Comparison of ENCODE assay signal across 26 mouse cellular contexts in genomic region chr3:58310390-58310789, GRCm38 (mm10).
DNase-seq lines count a peak whose midpoint lies in the region; ATAC-seq and TF ChIP-seq lines count a peak whose summit lies in the region.
"Had no signal": no experiment of that assay in that cellular context is flagged by ENCODE, and none has a peak within 500 bp of the region (broad histone marks: within the 10 kb centered on the region; RNA-seq: fewer than 3 reads in every experiment).

No protein-coding gene starts in this region.

- no peak for ATAC-seq in megakaryocyte-erythroid progenitor cell, adult 5-6 weeks (replicated peaks; ENCODE audit: low FRiP score, low TSS enrichment, poor library complexity, severe bottlenecking)
- ATAC-seq: activated CD4-positive, CD25-positive, alpha-beta regulatory T cell, adult 4 months; forebrain, embryonic 14.5 days; forebrain, embryonic 16.5 days had no signal

- H3K4me3 ChIP-seq in C2C12 (ENCODE audit: insufficient read depth, poor library complexity, severe bottlenecking) (no peak overlapping the region), myocyte (no peak overlapping the region)
- H3K4me3 ChIP-seq: embryonic facial prominence, embryonic 10.5 days; embryonic facial prominence, embryonic 12.5 days; erythroblast, embryonic 14.5 days; forebrain, embryonic 10.5 days; forebrain, embryonic 12.5 days had no signal

- H3K27me3 ChIP-seq in C2C12 (ENCODE audit: control insufficient read depth, insufficient read depth, insufficient read length) (no peaks in the 10 kb centered on the region), myocyte (ENCODE audit: control insufficient read depth, insufficient read depth, insufficient read length) (no peaks in the 10 kb centered on the region)
- H3K27me3 ChIP-seq: embryonic facial prominence, embryonic 12.5 days; forebrain, embryonic 12.5 days; Patski had no signal

- no peaks in the 10 kb centered on the region for H3K79me3 ChIP-seq in C2C12 (ENCODE audit: low read depth)

- no peak overlapping the region for H3ac ChIP-seq in C2C12 (ENCODE audit: control insufficient read depth, insufficient read length, low read depth)
- H3ac ChIP-seq in myocyte (ENCODE audit: control insufficient read depth, insufficient read length) = no peak overlapping the region

- DNase-seq in 3134 (ENCODE audit: extremely low read depth, insufficient read length, low spot score) (peak; percentile 41), 3T3-L1 (ENCODE audit: low read depth, low spot score) (peak; percentile 80), MN1 (ENCODE audit: low spot score) (no peak)
- DNase-seq in heart, adult 9 months (ENCODE audit: low spot score in 2 of 2) = no peak
- DNase-seq in spleen, adult 12 weeks (ENCODE audit: low spot score) = no peak
- DNase-seq: adrenal gland, adult 8-10 months; adrenal gland, postnatal 14 days; adrenal gland, postnatal 36 days; B cell, adult 2 months; cerebellum, adult 11-12 months; cerebellum, adult 2 months; cerebellum, adult 9-10 months; cerebellum, postnatal 10 days; cerebellum, postnatal 25 days had no signal

- H3K79me2 ChIP-seq in C2C12 (ENCODE audit: control insufficient read depth, insufficient read depth) = no peaks in the 10 kb centered on the region
- H3K79me2 ChIP-seq in myocyte (ENCODE audit: control insufficient read depth, insufficient read depth) = no peaks in the 10 kb centered on the region

- no peak overlapping the region for H3K4me2 ChIP-seq in myocyte (ENCODE audit: low read depth)
- H3K4me2 ChIP-seq: embryonic facial prominence, embryonic 12.5 days; forebrain, embryonic 12.5 days had no signal

- H3K36me3 ChIP-seq in C2C12 (ENCODE audit: control insufficient read depth, insufficient read depth) (no peaks in the 10 kb centered on the region), myocyte (ENCODE audit: control insufficient read depth, insufficient read depth) (no peaks in the 10 kb centered on the region)
- H3K36me3 ChIP-seq: embryonic facial prominence, embryonic 10.5 days; embryonic facial prominence, embryonic 12.5 days; forebrain, embryonic 10.5 days; forebrain, embryonic 12.5 days had no signal

- no peak for TF ChIP-seq CTCF in C2C12 (IDR thresholded peaks at IDR 0.05; ENCODE audit: control insufficient read depth, insufficient read depth, insufficient read length)

- no peak for TF ChIP-seq POLR2A in myocyte (IDR thresholded peaks at IDR 0.05; ENCODE audit: insufficient read length, low read depth)

TF ChIP-seq in C2C12, 6 proteins besides CTCF, POLR2A, EP300 and RAD21:
- TF ChIP-seq USF1 (IDR thresholded peaks at IDR 0.05; ENCODE audit: low read depth) (peak; percentile 83), MAX (IDR thresholded peaks at IDR 0.05) (peak; percentile 92), MYOG (IDR thresholded peaks at IDR 0.05; ENCODE audit: control insufficient read depth, extremely low read depth, insufficient read length) (no peak)

TF ChIP-seq in myocyte, 11 proteins besides CTCF, POLR2A, EP300 and RAD21:
- TF ChIP-seq CEBPB (IDR thresholded peaks at IDR 0.05; ENCODE audit: insufficient read depth, poor library complexity, severe bottlenecking) (no peak), MAX (IDR thresholded peaks at IDR 0.05; ENCODE audit: low read depth) (peak; percentile 13), POLR2AphosphoS2 (IDR thresholded peaks at IDR 0.05; ENCODE audit: insufficient read length, low read depth) (no peak), MYOG (IDR thresholded peaks at IDR 0.05; ENCODE audit: control insufficient read depth in 1 of 3, insufficient read depth in 1 of 3, insufficient read length in 2 of 3, low read depth in 2 of 3) (no peak), E2F4 (IDR thresholded peaks at IDR 0.05; ENCODE audit: insufficient read depth) (no peak), USF1 (IDR thresholded peaks at IDR 0.05; ENCODE audit: low read depth) (peak; percentile 53), SRF (IDR thresholded peaks at IDR 0.05; ENCODE audit: control insufficient read depth, insufficient read length, low read depth) (no peak)

Comparison
In these comparisons a context has a peak if more than half of its experiments do, and no peak if none do; other contexts are left out.
1. DNase-seq: peak in 3134 (single experiment) and 3T3-L1 (single experiment); none in heart, adult 9 months (0 of 2), spleen, adult 12 weeks (single experiment) and MN1 (single experiment).